Mouse (Mus musculus) thymus, postnatal 4 days (tissue): ENCODE data around the gene Cd300ld3.

Experiments
- DNase-seq: peaks from one replicate; pipeline ENCODE4 v3.0.0; 2021

Cd300ld3 gene

GRCm38 (mm10) chr11:115048259-115048658 lies at the start of gene Cd300ld3:
Gene Cd300ld3 (minus strand): TSS chr11:115048409.
- DNase-seq = no peak

GRCm38 (mm10) chr11:115092140-115092539 lies 43.9 kb upstream of the Cd300ld3 start:
- no peak for DNase-seq

DNA sequence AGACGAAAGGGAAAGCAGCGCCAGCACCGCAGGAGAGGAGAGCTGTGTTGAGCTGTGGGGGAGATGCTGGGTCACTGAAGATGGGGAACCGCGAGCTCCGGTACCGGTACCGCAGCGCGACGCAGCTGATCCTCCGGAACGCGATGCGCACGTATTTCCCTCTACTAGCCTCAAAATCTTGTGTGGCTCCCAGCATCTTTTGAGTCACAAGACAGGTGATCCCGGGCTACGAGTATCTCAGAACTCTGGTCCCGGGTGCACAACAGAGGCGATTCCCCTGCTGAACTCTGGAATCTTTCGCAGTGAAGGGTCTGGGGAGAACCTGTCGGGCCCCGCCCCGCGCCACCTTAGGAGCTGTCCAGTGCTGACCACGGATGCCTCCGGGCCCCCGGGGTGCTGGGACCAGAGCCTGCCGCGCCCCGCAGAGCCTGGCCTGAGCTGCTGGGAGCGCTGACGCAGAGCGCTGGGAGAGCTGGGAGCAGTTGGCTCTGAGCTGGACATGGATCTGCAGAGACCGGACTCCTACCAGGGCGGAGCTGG lies 43.2 kb upstream of the Cd300ld3 start, which contains the start of gene Rab37:
Gene Rab37, plus strand, starts transcription at position 70 of the 540 bp plus-strand sequence.
- DNase-seq = peak; percentile 58

DNA sequence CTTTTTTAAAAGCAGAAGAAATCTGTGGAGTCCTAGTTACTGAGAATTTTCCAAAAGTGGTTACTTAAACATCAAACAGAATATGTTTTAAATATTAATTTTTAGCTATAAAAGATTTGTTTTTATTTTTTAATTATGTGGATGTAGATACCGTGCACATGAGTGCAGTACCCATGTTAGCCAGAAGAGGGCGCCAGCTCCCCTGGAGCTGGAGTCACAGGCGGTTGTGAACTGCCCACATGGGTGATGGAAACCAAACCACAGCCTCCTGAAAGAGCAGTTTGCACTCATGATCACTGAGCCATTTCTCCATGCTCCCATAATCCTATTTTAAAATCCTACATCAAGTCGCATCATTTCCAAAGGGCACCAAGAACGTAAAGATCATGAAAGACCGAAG lies 41.6 kb upstream of the Cd300ld3 start:
- DNase-seq = peak; percentile 47

GRCm38 (mm10) chr11:115086213-115086612 lies 38.0 kb upstream of the Cd300ld3 start:
- DNase-seq = no peak

DNA sequence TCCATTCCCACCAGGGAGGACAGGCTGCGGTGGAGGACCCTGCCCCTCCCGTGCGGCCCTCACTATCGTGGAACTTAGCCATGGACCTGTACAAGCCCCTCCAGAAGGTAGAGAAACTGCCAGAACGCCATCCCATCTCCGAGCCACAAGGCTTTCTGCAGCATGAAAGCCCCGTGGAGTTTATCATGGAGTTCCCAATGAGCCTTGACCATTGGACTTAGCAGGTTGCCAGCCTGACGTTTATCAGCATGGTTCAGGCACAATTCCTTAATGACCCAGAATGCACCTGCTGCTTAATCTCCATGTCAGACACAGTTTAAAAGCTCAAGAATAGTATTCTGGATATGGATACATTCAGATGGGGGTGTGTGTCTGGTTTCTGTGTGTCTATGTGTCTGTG lies 36.9 kb upstream of the Cd300ld3 start:
- DNase-seq = no peak

GRCm38 (mm10) chr11:115084595-115084994 lies 36.4 kb upstream of the Cd300ld3 start:
- no peak for DNase-seq

GRCm38 (mm10) chr11:115083376-115084139 lies 35.3 kb upstream of the Cd300ld3 start:
- DNase-seq = peak; percentile 83

GRCm38 (mm10) chr11:115082196-115082595 lies 34.0 kb upstream of the Cd300ld3 start:
- no peak for DNase-seq

GRCm38 (mm10) chr11:115081373-115081772 lies 33.2 kb upstream of the Cd300ld3 start:
- no peak for DNase-seq

- DNase-seq = peak; percentile 55
These were observed 32.7 kb upstream of the Cd300ld3 start for GRCm38 (mm10) chr11:115080886-115081285.

DNA sequence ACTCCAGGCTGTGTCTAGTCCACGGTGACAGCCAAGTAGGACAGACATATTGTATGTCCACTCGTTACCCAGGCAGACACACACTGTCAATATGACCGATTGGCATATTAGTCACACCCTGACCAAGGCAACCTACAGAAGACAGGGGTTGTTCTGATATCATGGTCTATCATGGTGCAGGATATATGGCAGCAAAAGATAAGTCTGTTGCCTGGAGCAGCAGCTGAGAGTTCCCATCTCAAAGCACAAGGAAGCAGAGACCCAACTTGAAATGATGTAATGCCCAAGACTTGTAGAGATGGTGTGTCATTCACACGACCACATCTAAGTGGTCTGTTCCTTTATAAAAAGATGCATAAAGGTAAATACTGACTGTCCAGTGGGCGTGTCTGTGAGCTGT lies 30.5 kb upstream of the Cd300ld3 start:
- DNase-seq = no peak

DNA sequence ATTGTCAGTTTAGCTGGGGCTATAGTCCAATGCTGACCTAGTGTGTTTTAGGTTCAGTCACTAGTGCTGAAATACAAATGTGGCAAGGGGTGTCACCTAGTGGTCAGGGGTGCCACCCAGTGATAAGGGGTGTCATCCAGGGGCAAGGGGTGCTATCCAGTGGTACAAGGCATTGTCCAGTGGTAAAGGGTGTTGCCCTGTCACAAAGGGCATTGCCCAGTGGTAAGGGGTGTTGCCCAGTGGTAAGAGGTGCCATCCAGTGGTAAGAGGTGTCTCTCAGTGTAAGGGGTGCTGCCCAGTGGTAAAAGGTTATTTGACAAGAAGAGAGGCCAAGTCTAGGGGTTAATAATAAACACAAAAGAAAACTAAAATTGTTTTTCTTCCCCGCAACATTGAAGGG lies 29.2 kb upstream of the Cd300ld3 start:
- no peak for DNase-seq

DNA sequence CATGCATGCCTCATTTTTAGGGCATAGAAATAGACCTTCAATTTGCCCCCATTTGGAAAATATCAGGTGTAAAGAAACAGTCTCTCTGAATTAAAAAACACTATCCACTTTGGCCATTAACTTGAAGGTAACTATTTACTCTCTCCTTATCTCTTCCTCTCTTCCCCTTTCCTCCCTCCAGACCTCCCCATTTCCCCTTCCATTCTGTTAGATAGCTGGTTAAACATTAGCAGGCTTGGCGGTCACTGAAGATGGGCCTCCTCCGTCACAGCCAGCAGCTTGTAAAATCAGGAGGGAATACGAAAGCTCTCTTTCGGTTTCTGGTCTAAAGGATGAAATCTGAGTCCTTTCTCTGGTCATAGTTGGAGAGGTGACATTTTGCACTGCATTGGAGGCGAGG lies 27.6 kb upstream of the Cd300ld3 start:
- no peak for DNase-seq

DNA sequence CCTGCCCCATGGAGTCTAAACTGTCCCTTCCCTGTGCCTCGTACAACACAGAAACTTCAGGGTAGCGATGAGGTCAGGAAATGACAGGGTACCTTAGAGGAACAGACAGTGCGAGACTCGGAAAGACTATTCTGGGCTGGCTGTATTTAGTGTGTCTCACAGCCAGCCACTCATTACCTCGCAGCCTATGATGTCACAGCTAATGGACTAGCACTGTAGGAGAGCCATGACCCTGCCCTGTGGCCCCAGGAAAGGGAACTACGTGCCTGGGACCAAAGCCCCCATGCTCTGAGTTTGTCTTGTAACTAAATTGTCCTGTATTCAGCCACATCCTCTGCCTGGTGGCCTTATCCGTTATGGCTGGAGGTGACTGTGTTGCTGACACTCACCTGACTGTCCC lies 27.2 kb upstream of the Cd300ld3 start:
- no peak for DNase-seq

- no peak for DNase-seq
These were observed 24.8 kb upstream of the Cd300ld3 start for GRCm38 (mm10) chr11:115073002-115073401.

- no peak for DNase-seq
These were observed 23.6 kb upstream of the Cd300ld3 start for GRCm38 (mm10) chr11:115071631-115072294.

GRCm38 (mm10) chr11:115071015-115071551 lies 22.9 kb upstream of the Cd300ld3 start:
- no peak for DNase-seq

- DNase-seq = no peak
These were observed 18.6 kb upstream of the Cd300ld3 start for GRCm38 (mm10) chr11:115066768-115067167.

DNA sequence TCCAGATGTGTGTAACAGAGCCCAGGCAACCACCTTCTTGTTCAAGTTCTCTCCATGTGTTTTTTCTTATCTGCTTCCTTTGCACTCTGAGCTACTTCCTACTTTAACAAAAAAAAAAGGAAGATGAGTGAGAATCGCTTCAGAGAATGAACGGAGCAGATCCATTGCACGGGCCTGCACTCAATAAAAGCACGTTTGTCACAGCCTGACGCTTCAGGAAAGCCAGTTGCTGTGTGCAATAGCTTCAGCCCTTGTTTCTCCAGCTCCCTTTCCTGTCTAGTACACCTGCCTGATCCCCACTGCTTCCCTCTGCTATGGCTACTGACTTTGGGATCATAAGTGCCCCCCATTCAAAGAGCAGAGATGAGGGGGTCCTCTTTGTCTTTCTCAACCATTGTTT lies 13.9 kb upstream of the Cd300ld3 start, which contains the start of gene Cd300e:
Gene Cd300e, minus strand, starts transcription at position 101 of the 400 bp plus-strand sequence.
- DNase-seq = no peak

DNA sequence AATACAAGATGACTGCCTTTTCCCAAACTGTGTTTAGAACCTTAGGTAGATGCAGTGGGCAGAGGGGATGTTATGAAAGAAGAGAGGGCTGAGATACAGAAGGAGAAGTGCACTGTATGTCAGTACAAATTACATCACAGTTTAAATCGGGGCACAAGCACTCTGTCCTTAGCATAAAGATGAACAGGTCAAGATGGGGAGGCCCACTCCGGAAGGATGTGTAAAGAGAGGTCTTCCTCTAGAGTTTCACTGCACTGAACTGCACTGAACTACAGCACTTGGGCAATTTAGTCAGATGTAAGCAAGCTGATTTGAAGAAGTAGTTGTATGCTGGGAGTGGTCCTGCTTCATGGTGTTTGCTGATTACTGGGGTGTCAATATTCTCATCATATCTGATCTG lies 11.6 kb upstream of the Cd300ld3 start:
- no peak for DNase-seq

DNA sequence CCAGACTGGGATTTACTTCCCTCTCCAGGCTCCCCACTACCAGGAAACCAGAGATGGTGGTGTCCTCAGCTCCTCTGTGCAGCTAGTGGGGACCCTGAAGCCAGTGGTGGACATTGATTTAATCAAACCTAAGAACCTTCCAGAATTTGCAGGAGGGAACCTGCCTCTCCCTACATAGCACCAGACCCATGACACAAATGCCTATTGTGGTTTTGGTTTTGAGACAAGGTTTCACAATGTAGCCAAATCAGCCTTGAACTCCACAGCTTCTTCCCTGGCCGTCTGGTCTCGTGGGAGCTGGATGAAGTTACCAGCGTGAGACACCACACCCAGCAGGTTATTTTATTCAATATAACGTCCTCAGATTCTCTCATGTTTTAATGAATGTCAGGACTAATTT lies 10.5 kb upstream of the Cd300ld3 start:
- no peak for DNase-seq

GRCm38 (mm10) chr11:115054537-115054936 lies 6.3 kb upstream of the Cd300ld3 start:
- DNase-seq = no peak

DNA sequence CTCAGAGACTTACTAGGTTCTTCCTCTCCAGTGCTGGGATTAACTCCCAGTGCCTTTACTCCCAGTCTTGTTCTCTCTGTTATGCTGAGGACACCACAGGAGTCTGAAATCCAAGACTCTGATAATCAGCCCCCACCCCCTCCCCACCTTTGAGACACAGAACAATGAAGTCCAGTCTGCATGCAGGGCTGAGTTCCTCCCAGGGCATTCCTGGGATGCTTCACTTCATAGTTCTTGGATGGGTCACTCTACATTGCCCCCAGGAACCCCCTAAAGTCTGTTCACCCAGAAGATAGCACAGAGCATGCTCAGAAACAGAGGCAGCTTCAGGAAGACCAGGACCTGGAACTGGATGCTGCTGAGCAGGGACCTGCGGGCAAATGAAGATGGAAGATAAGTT lies 4.8 kb upstream of the Cd300ld3 start:
- no peak for DNase-seq
